Mouse (Mus musculus) CH12.LX (cell line): ENCODE measurements around the gene 2810408A11Rik. TPM values are rescaled to one million over a fixed set of nuclear protein-coding genes. Genes with fewer than 3 reads are reported as not detected.

Source experiments
- DNase-seq: peaks from one replicate; pipeline ENCODE4 v3.0.0-alpha.2; 2013; ENCODE audit errors: extremely low read depth
- H3K27ac ChIP-seq: 2 replicates; pipeline ENCODE4 v1.5.1; 2012; ENCODE audit warnings: low read depth, mild to moderate bottlenecking, control low read depth, moderate library complexity; ENCODE audit not compliant: insufficient read depth
- H3K27me3 ChIP-seq: replicated peaks from 2 replicates; pipeline ENCODE3; 2012; ENCODE audit warnings: inconsistent platforms
- H3K36me3 ChIP-seq, 2 experiments: replicated peaks in 1 of 2; 2 replicates each; pipeline versions ENCODE3 to v1.6.1; 2012; ENCODE audit warnings: inconsistent platforms in 1 of 2, low read length in 1 of 2, mild to moderate bottlenecking in 1 of 2, mixed read lengths in 1 of 2, moderate library complexity in 1 of 2; ENCODE audit not compliant: control insufficient read depth in 1 of 2, insufficient read depth in 1 of 2
- H3K4me1 ChIP-seq, 2 experiments: 2 replicates each; pipeline ENCODE4 v1.6.1; 2012; ENCODE audit warnings: inconsistent platforms in 1 of 2, moderate library complexity in 1 of 2; ENCODE audit not compliant: insufficient read depth in 2 of 2, control insufficient read depth in 1 of 2
- H3K4me2 ChIP-seq: 2 replicates; pipeline ENCODE4 v1.6.1; 2012; ENCODE audit warnings: low read depth, mild to moderate bottlenecking, control low read depth; ENCODE audit not compliant: poor library complexity, insufficient read depth, severe bottlenecking
- H3K4me3 ChIP-seq, 3 experiments: fragments of 150-350 bp in 1 of 3; sonication (generic) in 1 of 3; replicated peaks in 1 of 3; 2 replicates each; pipeline versions ENCODE3 to v1.5.1; 2011 to 2012; ENCODE audit warnings: low read depth in 2 of 3, low read length in 2 of 3, mild to moderate bottlenecking in 2 of 3, moderate library complexity in 2 of 3, control low read depth in 1 of 3, improper control_type of control experiment in 1 of 3, inconsistent platforms in 1 of 3, mixed read lengths in 1 of 3; ENCODE audit not compliant: poor library complexity in 1 of 3
- H3K79me2 ChIP-seq: replicated peaks from 2 replicates; pipeline ENCODE4 v1.6.1; 2012; ENCODE audit warnings: mild to moderate bottlenecking, moderate library complexity; ENCODE audit not compliant: control insufficient read depth, poor library complexity, insufficient read depth, severe bottlenecking; ENCODE audit errors: extremely low read depth
- H3K9ac ChIP-seq: 2 replicates; pipeline ENCODE4 v1.6.1; 2012; ENCODE audit warnings: low read depth, mild to moderate bottlenecking, control low read depth, moderate library complexity; ENCODE audit not compliant: insufficient read depth
- H3K9me3 ChIP-seq: replicated peaks from 2 replicates; pipeline ENCODE3; 2012; ENCODE audit warnings: low read length, inconsistent platforms, mixed read lengths
- BHLHE40 ChIP-seq: IDR thresholded peaks from 2 replicates; pipeline ENCODE4 v1.6.1; 2011; ENCODE audit warnings: mild to moderate bottlenecking, low read depth, low read length, improper control_type of control experiment
- CHD2 ChIP-seq: IDR thresholded peaks from 2 replicates; pipeline ENCODE4 v1.6.1; 2011; ENCODE audit warnings: low read length, improper control_type of control experiment
- CTCF ChIP-seq, 2 experiments: IDR thresholded peaks in 1 of 2; conservative IDR thresholded peaks in 1 of 2; 2 replicates each; pipeline ENCODE4 v1.5.1; 2011 to 2012; ENCODE audit warnings: low read depth in 2 of 2, low read length in 2 of 2, improper control_type of control experiment in 1 of 2, inconsistent platforms in 1 of 2, mild to moderate bottlenecking in 1 of 2, moderate library complexity in 1 of 2
- ELF1 ChIP-seq: IDR thresholded peaks from 2 replicates; pipeline ENCODE4 v1.6.1; 2014; ENCODE audit warnings: low read depth, mild to moderate bottlenecking, inconsistent platforms, low read length, improper control_type of control experiment
- HCFC1 ChIP-seq: IDR thresholded peaks from 2 replicates; pipeline ENCODE4 v1.6.1; 2012; ENCODE audit warnings: low read depth, mild to moderate bottlenecking, inconsistent platforms, low read length, improper control_type of control experiment
- JUND ChIP-seq: conservative IDR thresholded peaks from 2 replicates; pipeline ENCODE4 v1.6.1; 2011; ENCODE audit warnings: low read depth, low read length, improper control_type of control experiment
- KAT2A ChIP-seq: IDR thresholded peaks from 2 replicates; pipeline ENCODE4 v1.6.1; 2012; ENCODE audit warnings: low read length, improper control_type of control experiment, inconsistent platforms; ENCODE audit not compliant: insufficient replicate concordance
- MEF2A ChIP-seq: IDR thresholded peaks from 2 replicates; pipeline ENCODE4 v1.6.1; 2014; ENCODE audit warnings: low read depth, mild to moderate bottlenecking, inconsistent platforms, low read length, improper control_type of control experiment, borderline replicate concordance
- MYC ChIP-seq: IDR thresholded peaks from 2 replicates; pipeline ENCODE4 v1.6.1; 2011; ENCODE audit warnings: low read depth, mild to moderate bottlenecking, improper control_type of control experiment, low read length
- PAX5 ChIP-seq: IDR thresholded peaks from 2 replicates; pipeline ENCODE4 v1.6.1; 2012; ENCODE audit warnings: low read length, inconsistent platforms, mixed read lengths
- POLR2A ChIP-seq: IDR thresholded peaks from 2 replicates; pipeline ENCODE4 v1.6.1; 2011; ENCODE audit warnings: low read depth, mild to moderate bottlenecking, improper control_type of control experiment, low read length
- POLR2AphosphoS2 ChIP-seq: IDR thresholded peaks from 2 replicates; pipeline ENCODE4 v1.6.1; 2011; ENCODE audit warnings: low read depth, low read length, improper control_type of control experiment
- SMC3 ChIP-seq: IDR thresholded peaks from 2 replicates; pipeline ENCODE4 v1.6.1; 2011; ENCODE audit warnings: low read depth, low read length, improper control_type of control experiment
- UBTF ChIP-seq: IDR thresholded peaks from 2 replicates; pipeline ENCODE4 v1.6.1; 2012; ENCODE audit warnings: low read depth, mild to moderate bottlenecking, inconsistent platforms, low read length, improper control_type of control experiment, moderate library complexity
- USF2 ChIP-seq: conservative IDR thresholded peaks from 2 replicates; pipeline ENCODE4 v1.6.1; 2011; ENCODE audit warnings: low read depth, low read length, improper control_type of control experiment
- ZC3H11A ChIP-seq: IDR thresholded peaks from 2 replicates; pipeline ENCODE4 v1.6.1; 2012; ENCODE audit warnings: low read depth, mild to moderate bottlenecking, inconsistent platforms, low read length, improper control_type of control experiment
- ZKSCAN1 ChIP-seq: IDR thresholded peaks from 2 replicates; pipeline ENCODE4 v1.6.1; 2012; ENCODE audit warnings: low read depth, inconsistent platforms, low read length, improper control_type of control experiment, borderline replicate concordance
- ZMIZ1 ChIP-seq: IDR thresholded peaks from 2 replicates; pipeline ENCODE4 v1.6.1; 2012; ENCODE audit warnings: low read depth, mild to moderate bottlenecking, inconsistent platforms, low read length, improper control_type of control experiment
- ZNF384 ChIP-seq: IDR thresholded peaks from 2 replicates; pipeline ENCODE4 v1.6.1; 2012; ENCODE audit warnings: low read depth, low read length, improper control_type of control experiment, inconsistent platforms
- dilution Hi-C: fragments of 300-500 bp; cut with MboI; formaldehyde crosslinking; loops from 2 replicates; pipeline ENCODE4 v1.14.3; 2020; ENCODE audit warnings: low sequenced_read_pairs; ENCODE audit not compliant: extremely low pct_unique_long_range_greater_than_20kb, extremely low pct_ligation_motif_present
- in situ Hi-C: fragments of 300-500 bp; cut with MboI; formaldehyde crosslinking; loops from 3 replicates; pipeline ENCODE4 v1.14.3; 2019; ENCODE audit warnings: low sequenced_read_pairs, low pct_ligation_motif_present, low pct_unique_long_range_greater_than_20kb, mixed read lengths
- polyA plus RNA-seq: library from polyadenylated mRNA; unstranded; fragments of >175 nt; gene quantifications from 2 replicates; pipeline ENCODE4 v1.2.1, GENCODE M21; 2012; ENCODE audit warnings: low read depth; ENCODE audit not compliant: insufficient read length
- total RNA-seq, 2 experiments: library from RNA; depleted of rRNA; stranded (reverse); fragments of 300-350 nt in 1 of 2; fragments of >200 nt in 1 of 2; gene quantifications; 2 replicates each; pipeline ENCODE4 v1.2.3; 2012 to 2014

Gene 2810408A11Rik
- total and polyA plus RNA-seq, 3 experiments: 0.33 to 0.86 (median 0.59) TPM

DNA sequence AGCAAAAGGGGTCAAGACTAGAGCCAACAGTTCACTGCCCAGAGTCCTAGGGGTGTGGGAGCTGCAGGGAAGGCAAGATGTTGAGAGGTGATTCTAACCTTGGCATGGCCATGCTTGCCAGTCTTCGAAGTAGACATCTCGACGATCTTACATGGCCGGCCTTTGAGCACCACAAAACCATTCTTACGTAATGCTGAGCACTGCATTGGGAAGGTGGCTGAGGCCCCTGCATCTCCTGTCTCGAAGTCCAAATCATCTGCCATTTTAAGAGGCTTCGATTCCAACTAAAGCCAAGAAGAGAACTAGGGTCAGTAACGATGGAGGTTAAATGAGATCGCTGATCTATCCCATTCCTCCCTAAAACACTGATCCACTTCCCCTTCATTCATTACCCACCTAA, 18.3 kb upstream of the 2810408A11Rik start:
- H3K4me1 ChIP-seq: peaks cover 17 to 62% of the 10 kb centered on the region in 2 experiments
- no peaks in the 10 kb centered on the region for H3K27me3 ChIP-seq
- H3K9ac ChIP-seq: peak overlapping the region; percentile 53
- H3K79me2 ChIP-seq: peaks cover 51% of the 10 kb centered on the region
- peak overlapping the region; percentile 67 for H3K4me2 ChIP-seq
- no peak for DNase-seq
- no peak for TF ChIP-seq ZNF384
- no peak for TF ChIP-seq SMC3
- no peak for TF ChIP-seq ZKSCAN1
- TF ChIP-seq UBTF: no peak
- no peak for TF ChIP-seq CTCF (conservative IDR thresholded peaks at IDR 0.05 in 1 of 2, IDR thresholded peaks at IDR 0.05 in 1 of 2; ENCODE audit: low read depth in 2 of 2, low read length in 2 of 2)
- TF ChIP-seq BHLHE40: no peak
- TF ChIP-seq JUND: no peak
- TF ChIP-seq PAX5: no peak
- no peak for TF ChIP-seq MYC
- no peak for TF ChIP-seq POLR2AphosphoS2
- TF ChIP-seq POLR2A: no peak; the same call in 1 of the 2 replicates
- TF ChIP-seq USF2: no peak
- no peak for TF ChIP-seq HCFC1
- H3K9me3 ChIP-seq: no peaks in the 10 kb centered on the region
- H3K4me3 ChIP-seq: peak overlapping the region; percentile 90 to 99 (median 95)
- H3K27ac ChIP-seq: peak overlapping the region; percentile 17; the same call in 1 of the 2 replicates
- dilution Hi-C loops: no loop called here
- H3K36me3 ChIP-seq: peaks cover 42 to 54% of the 10 kb centered on the region in 2 experiments
- in situ Hi-C loops: loop anchor here (5.0 kb wide), 1 partner anchor 37 kb away; the partner anchor contains the start of gene Kctd11

DNA sequence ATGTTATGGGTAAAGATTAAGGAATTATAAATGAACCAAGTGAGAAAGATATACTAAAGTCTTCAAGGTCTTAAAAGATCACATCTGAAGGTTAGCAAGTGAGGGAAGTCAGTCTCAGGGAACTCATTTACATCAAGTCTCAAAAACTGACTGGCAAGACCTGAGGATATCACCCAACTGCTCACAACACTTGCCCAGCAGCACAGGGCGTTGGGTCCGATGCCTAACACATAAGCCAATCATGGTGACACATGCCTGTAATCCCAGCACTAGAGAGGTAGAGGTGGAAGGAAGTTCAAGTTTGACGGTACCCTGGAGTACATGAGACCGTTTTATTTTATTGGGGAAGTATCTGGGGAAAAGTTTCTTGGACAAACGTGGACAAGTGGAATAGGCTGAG, 17.3 kb upstream of the 2810408A11Rik start:
- Histone ChIP-seq H3K4me2 (no peak overlapping the region; the same call in 1 of the 2 replicates), H3K79me2 (peaks cover 51% of the 10 kb centered on the region), H3K27me3 (no peaks in the 10 kb centered on the region), H3K9me3 (no peaks in the 10 kb centered on the region), H3K27ac (no peak overlapping the region), H3K4me1 (peaks cover 19 to 60% of the 10 kb centered on the region in 2 experiments), H3K36me3 (peaks cover 45 to 57% of the 10 kb centered on the region in 2 experiments), H3K9ac (no peak overlapping the region), H3K4me3 (peak overlapping the region in 1 of 3 experiments; percentile 8)
- in situ Hi-C loops: loop anchor here (5.0 kb wide), 1 partner anchor 36 kb away; the partner anchor contains the start of gene Kctd11
- dilution Hi-C loops: no loop called here
- no peak for DNase-seq
- TF ChIP-seq HCFC1 (no peak), BHLHE40 (no peak), ZNF384 (no peak), POLR2AphosphoS2 (0 out of 2 replicates have a peak, but pooled peaks have one; percentile 27), KAT2A (no peak), CHD2 (no peak), ZC3H11A (no peak), ELF1 (no peak), ZMIZ1 (0 out of 2 replicates have a peak, but pooled peaks have one; percentile 49), MEF2A (no peak)
